Mouse (Mus musculus) inflammation-experienced regulatory T-cells, adult 16 weeks (primary cell): ENCODE data around the gene Amd2. TPM values are rescaled to one million over a fixed set of nuclear protein-coding genes. Genes with fewer than 3 reads are reported as not detected.

Source experiments
- polyA plus RNA-seq: library from polyadenylated mRNA; unstranded; fragments of 100-300 nt; shearing (Covaris generic); gene quantifications from one replicate; pipeline ENCODE4 v1.2.1, GENCODE M21; 2017

Amd2 gene
- 2.1 TPM for polyA plus RNA-seq

DNA sequence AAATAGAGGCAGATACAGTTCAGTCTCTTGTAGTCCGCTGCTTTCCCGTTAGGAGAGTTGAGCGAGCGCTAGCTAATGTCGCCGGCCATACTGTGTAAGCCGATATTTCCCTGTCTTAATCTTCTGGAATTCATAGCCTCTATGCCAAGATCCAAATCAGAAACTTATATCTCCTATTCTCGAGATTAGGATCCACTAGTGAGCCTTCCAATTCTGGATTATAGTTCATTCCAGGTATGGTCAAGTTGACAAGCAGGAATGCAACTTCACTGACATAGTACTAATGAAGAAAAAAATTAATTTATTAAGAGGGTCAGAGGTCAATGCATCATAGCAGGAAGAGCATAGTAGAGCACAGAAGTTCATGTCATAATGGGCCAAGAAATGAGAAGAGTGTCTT lies at the start of gene Amd2:
Gene Amd2 (minus strand): TSS at position 101 of the 400 bp plus-strand sequence.

